Mouse (Mus musculus) MEL (cell line): Measurements from ENCODE around the gene Adat3. TPM values are rescaled to one million over a fixed set of nuclear protein-coding genes. Genes with fewer than 3 reads are reported as not detected.

Experiments used
- DNase-seq: peaks from one replicate; pipeline ENCODE4 v3.0.0; 2011; ENCODE audit warnings: low read depth, low spot score
- H3K27ac ChIP-seq: 2 replicates; pipeline ENCODE4 v1.5.1; 2012; ENCODE audit warnings: low read depth, mild to moderate bottlenecking, control low read depth, low read length, moderate library complexity; ENCODE audit not compliant: control insufficient read depth
- H3K27me3 ChIP-seq, 2 experiments: fragments of 150-350 bp in 1 of 2; sonication (generic) in 1 of 2; 2 replicates each; pipeline ENCODE4 v1.6.1; 2012; ENCODE audit warnings: low read length in 2 of 2, mild to moderate bottlenecking in 2 of 2, improper control_type of control experiment in 1 of 2, moderate library complexity in 1 of 2; ENCODE audit not compliant: insufficient read depth in 2 of 2, control insufficient read depth in 1 of 2
- H3K36me3 ChIP-seq, 2 experiments: 2 replicates each; pipeline ENCODE4 v1.6.1; 2012 to 2014; ENCODE audit warnings: low read length in 2 of 2, improper control_type of control experiment in 1 of 2, inconsistent platforms in 1 of 2, mild to moderate bottlenecking in 1 of 2; ENCODE audit not compliant: insufficient read depth in 2 of 2, control insufficient read depth in 1 of 2
- H3K4me1 ChIP-seq, 2 experiments: fragments of 150-350 bp in 1 of 2; sonication (generic) in 1 of 2; 2 replicates each; pipeline ENCODE4 v1.6.1; 2012; ENCODE audit warnings: low read length in 2 of 2, improper control_type of control experiment in 1 of 2, mild to moderate bottlenecking in 1 of 2; ENCODE audit not compliant: insufficient read depth in 2 of 2, control insufficient read depth in 1 of 2
- H3K4me3 ChIP-seq, 2 experiments: fragments of 150-350 bp in 1 of 2; sonication (generic) in 1 of 2; 2 replicates each; pipeline ENCODE4 v1.5.1; 2012; ENCODE audit warnings: low read depth in 2 of 2, low read length in 2 of 2, mild to moderate bottlenecking in 2 of 2, moderate library complexity in 2 of 2, control low read depth in 1 of 2, improper control_type of control experiment in 1 of 2; ENCODE audit not compliant: control insufficient read depth in 1 of 2, insufficient read depth in 1 of 2
- H3K79me2 ChIP-seq: 2 replicates; pipeline ENCODE4 v1.6.1; 2012; ENCODE audit warnings: mild to moderate bottlenecking, low read length, moderate library complexity; ENCODE audit not compliant: control insufficient read depth, poor library complexity, insufficient read depth
- H3K9ac ChIP-seq: 2 replicates; pipeline ENCODE4 v1.6.1; 2012; ENCODE audit warnings: low read depth, mild to moderate bottlenecking, control low read depth, low read length, moderate library complexity; ENCODE audit not compliant: control insufficient read depth, poor library complexity, severe bottlenecking
- H3K9me3 ChIP-seq: fragments of 150-350 bp; sonication (generic); replicated peaks from 2 replicates; pipeline ENCODE4 v1.6.1; 2012; ENCODE audit warnings: mild to moderate bottlenecking, low read length, improper control_type of control experiment, moderate library complexity; ENCODE audit not compliant: insufficient read depth
- ELF1 ChIP-seq: IDR thresholded peaks from 2 replicates; pipeline ENCODE4 v1.6.1; 2014; ENCODE audit warnings: low read depth, mild to moderate bottlenecking, inconsistent platforms, low read length, improper control_type of control experiment, moderate library complexity
- GABPA ChIP-seq: IDR thresholded peaks from 2 replicates; pipeline ENCODE4 v1.6.1; 2012; ENCODE audit warnings: low read depth, mild to moderate bottlenecking, inconsistent platforms, low read length, improper control_type of control experiment, moderate library complexity
- GATA1 ChIP-seq: IDR thresholded peaks from 2 replicates; pipeline ENCODE4 v1.6.1; 2011; ENCODE audit warnings: low read depth, low read length, improper control_type of control experiment
- HCFC1 ChIP-seq: IDR thresholded peaks from 2 replicates; pipeline ENCODE4 v1.6.1; 2012; ENCODE audit warnings: low read depth, mild to moderate bottlenecking, inconsistent platforms, low read length, improper control_type of control experiment, moderate library complexity
- JUND ChIP-seq: IDR thresholded peaks from 2 replicates; pipeline ENCODE4 v1.6.1; 2011; ENCODE audit warnings: low read depth, mild to moderate bottlenecking, improper control_type of control experiment, low read length
- MAX ChIP-seq: IDR thresholded peaks from 2 replicates; pipeline ENCODE4 v1.6.1; 2011; ENCODE audit warnings: low read length, improper control_type of control experiment
- MAZ ChIP-seq: IDR thresholded peaks from 2 replicates; pipeline ENCODE4 v1.6.1; 2012; ENCODE audit warnings: low read depth, mild to moderate bottlenecking, inconsistent platforms, low read length, improper control_type of control experiment
- MYC ChIP-seq: IDR thresholded peaks from 2 replicates; pipeline ENCODE4 v1.6.1; 2011; ENCODE audit warnings: low read depth, mild to moderate bottlenecking, low read length, improper control_type of control experiment, moderate library complexity
- NRF1 ChIP-seq: IDR thresholded peaks from 2 replicates; pipeline ENCODE4 v1.6.1; 2014; ENCODE audit warnings: low read depth, mild to moderate bottlenecking, inconsistent platforms, low read length, improper control_type of control experiment, moderate library complexity; ENCODE audit not compliant: poor library complexity, insufficient read depth, severe bottlenecking
- POLR2A ChIP-seq, 2 experiments: IDR thresholded peaks; 2 replicates each; pipeline ENCODE4 v1.6.1; 2011 to 2012; ENCODE audit warnings: low read length in 2 of 2, mild to moderate bottlenecking in 2 of 2, control low read depth in 1 of 2, improper control_type of control experiment in 1 of 2, low read depth in 1 of 2, moderate library complexity in 1 of 2; ENCODE audit not compliant: control insufficient read depth in 1 of 2, insufficient read depth in 1 of 2, poor library complexity in 1 of 2
- POLR2AphosphoS2 ChIP-seq: IDR thresholded peaks from 2 replicates; pipeline ENCODE4 v1.6.1; 2011; ENCODE audit warnings: low read length, improper control_type of control experiment
- POLR2AphosphoS5 ChIP-seq: IDR thresholded peaks from 2 replicates; pipeline ENCODE4 v1.6.1; 2012; ENCODE audit warnings: low read depth, borderline replicate concordance, mild to moderate bottlenecking, inconsistent platforms, low read length, moderate library complexity, mixed read lengths
- RCOR1 ChIP-seq: IDR thresholded peaks from 2 replicates; pipeline ENCODE4 v1.6.1; 2012; ENCODE audit warnings: low read depth, mild to moderate bottlenecking, inconsistent platforms, low read length, improper control_type of control experiment
- SIN3A ChIP-seq: IDR thresholded peaks from 2 replicates; pipeline ENCODE4 v1.6.1; 2012; ENCODE audit warnings: low read length, improper control_type of control experiment, inconsistent platforms
- SMC3 ChIP-seq: IDR thresholded peaks from 2 replicates; pipeline ENCODE4 v1.6.1; 2011; ENCODE audit warnings: low read depth, low read length, improper control_type of control experiment
- TAL1 ChIP-seq: IDR thresholded peaks from 2 replicates; pipeline ENCODE4 v1.6.1; 2012; ENCODE audit warnings: mild to moderate bottlenecking, inconsistent platforms, low read length, moderate library complexity, mixed read lengths
- TBP ChIP-seq: IDR thresholded peaks from 2 replicates; pipeline ENCODE4 v1.8.0; 2011; ENCODE audit warnings: low read depth, low read length, improper control_type of control experiment
- TCF12 ChIP-seq: IDR thresholded peaks from 2 replicates; pipeline ENCODE4 v1.6.1; 2014; ENCODE audit warnings: low read depth, mild to moderate bottlenecking, inconsistent platforms, low read length, improper control_type of control experiment, moderate library complexity
- UBTF ChIP-seq: IDR thresholded peaks from 2 replicates; pipeline ENCODE4 v1.6.1; 2012; ENCODE audit warnings: low read depth, mild to moderate bottlenecking, inconsistent platforms, low read length, improper control_type of control experiment, moderate library complexity, borderline replicate concordance; ENCODE audit not compliant: insufficient read depth
- USF1 ChIP-seq: IDR thresholded peaks from 2 replicates; pipeline ENCODE4 v1.6.1; 2014; ENCODE audit warnings: low read depth, mild to moderate bottlenecking, inconsistent platforms, low read length, improper control_type of control experiment, moderate library complexity
- USF2 ChIP-seq, 2 experiments: IDR thresholded peaks; 2 replicates each; pipeline ENCODE4 v1.6.1; 2011 to 2012; ENCODE audit warnings: improper control_type of control experiment in 2 of 2, low read length in 2 of 2, borderline replicate concordance in 1 of 2, inconsistent platforms in 1 of 2, low read depth in 1 of 2, mild to moderate bottlenecking in 1 of 2; ENCODE audit not compliant: insufficient read depth in 1 of 2
- ZKSCAN1 ChIP-seq: IDR thresholded peaks from 2 replicates; pipeline ENCODE4 v1.6.1; 2012; ENCODE audit warnings: low read depth, mild to moderate bottlenecking, inconsistent platforms, low read length, improper control_type of control experiment, moderate library complexity
- polyA plus RNA-seq, 2 experiments: library from polyadenylated mRNA; stranded (reverse) in 1 of 2; unstranded in 1 of 2; fragments of >175 nt in 1 of 2; fragments of >200 nt in 1 of 2; gene quantifications; 2 replicates each; pipeline versions ENCODE4 v1.2.1 to v1.2.4; 2012; ENCODE audit warnings: low replicate concordance in 2 of 2, low read depth in 1 of 2; ENCODE audit not compliant: insufficient read length in 2 of 2, insufficient read depth in 1 of 2, missing spikeins in 1 of 2
- total RNA-seq: library from RNA; depleted of rRNA; stranded (reverse); fragments of 300-350 nt; gene quantifications from 2 replicates; pipeline ENCODE4 v1.2.3, GENCODE M21; 2012

Gene Adat3
- total and polyA plus RNA-seq, 3 experiments: 7.4 to 7.7 TPM; not detected in 1

GRCm38 (mm10) chr10:80628925-80629324 is 26.2 kb downstream of the Adat3 start:
- Histone ChIP-seq H3K9me3 (no peaks in the 10 kb centered on the region), H3K9ac (no peak overlapping the region), H3K27ac (no peak overlapping the region), H3K79me2 (peaks cover 43% of the 10 kb centered on the region), H3K4me3 (no peak overlapping the region), H3K4me1 (peaks cover 0 to 5% of the 10 kb centered on the region in 2 experiments; a peak in 1 of 4 replicates), H3K27me3 (no peaks in the 10 kb centered on the region), H3K36me3 (no peaks in the 10 kb centered on the region; a peak in 1 of 4 replicates)
- no peak for DNase-seq
- TF ChIP-seq SMC3: no peak
- TF ChIP-seq MYC: no peak
- no peak for TF ChIP-seq POLR2AphosphoS5
- no peak for TF ChIP-seq POLR2AphosphoS2
- no peak for TF ChIP-seq NRF1
- no peak for TF ChIP-seq GATA1
- no peak for TF ChIP-seq MAX
- no peak for TF ChIP-seq TBP
- no peak for TF ChIP-seq USF1
- TF ChIP-seq USF2 (IDR thresholded peaks at IDR 0.05; ENCODE audit: borderline replicate concordance in 1 of 2, insufficient read depth in 1 of 2, low read depth in 1 of 2, low read length in 2 of 2): no peak
- TF ChIP-seq TCF12: no peak
- TF ChIP-seq RCOR1: no peak

DNA sequence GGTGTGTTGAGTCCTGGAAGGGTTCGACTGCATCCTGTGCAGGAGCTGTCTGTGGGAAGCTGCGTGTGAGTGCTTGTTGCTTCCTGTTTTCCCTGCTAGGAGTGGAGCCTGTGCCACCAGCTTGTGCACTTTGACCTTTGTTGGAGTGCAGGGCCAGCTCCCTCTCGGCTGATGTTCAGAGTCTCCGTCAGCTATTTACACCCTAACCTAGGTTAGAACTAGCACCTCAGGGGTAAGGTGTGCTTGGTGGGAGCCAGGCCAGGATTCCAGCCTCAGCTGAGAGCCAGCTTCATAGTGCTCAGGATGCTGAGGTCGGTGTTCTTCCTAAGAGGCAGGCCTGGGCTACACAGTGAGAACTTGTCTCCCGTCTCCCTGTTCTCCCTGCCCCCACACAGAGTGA is 32.7 kb downstream of the Adat3 start:
- Histone ChIP-seq H3K27ac (no peak overlapping the region), H3K9ac (no peak overlapping the region), H3K27me3 (no peaks in the 10 kb centered on the region), H3K4me3 (no peak overlapping the region), H3K36me3 (peaks cover 0 to 5% of the 10 kb centered on the region in 2 experiments; a peak in 1 of 4 replicates), H3K4me1 (no peaks in the 10 kb centered on the region), H3K9me3 (no peaks in the 10 kb centered on the region), H3K79me2 (no peaks in the 10 kb centered on the region; the same call in none of the 2 replicates)
- no peak for DNase-seq
- TF ChIP-seq GATA1: no peak
- no peak for TF ChIP-seq GABPA
- TF ChIP-seq ZKSCAN1: no peak
- TF ChIP-seq TCF12: no peak
- no peak; a peak in 1 of 4 replicates for TF ChIP-seq POLR2A (IDR thresholded peaks at IDR 0.05; ENCODE audit: control insufficient read depth in 1 of 2, insufficient read depth in 1 of 2, low read depth in 1 of 2, low read length in 2 of 2, poor library complexity in 1 of 2)

GRCm38 (mm10) chr10:80646936-80647335 is 44.3 kb downstream of the Adat3 start:
- no peaks in the 10 kb centered on the region for H3K27me3 ChIP-seq
- no peak overlapping the region for H3K27ac ChIP-seq
- no peaks in the 10 kb centered on the region for H3K4me1 ChIP-seq
- H3K36me3 ChIP-seq: no peaks in the 10 kb centered on the region
- no peak for DNase-seq
- TF ChIP-seq SIN3A: no peak
- no peak for TF ChIP-seq POLR2AphosphoS2
- no peak for TF ChIP-seq MAZ
- TF ChIP-seq HCFC1: no peak
- no peak for TF ChIP-seq UBTF
- TF ChIP-seq JUND: no peak
- no peak for TF ChIP-seq TAL1
- TF ChIP-seq ELF1: no peak
- no peak for TF ChIP-seq USF1
- H3K9ac ChIP-seq: no peak overlapping the region
- no peak overlapping the region for H3K4me3 ChIP-seq
- H3K79me2 ChIP-seq: no peaks in the 10 kb centered on the region
- no peaks in the 10 kb centered on the region for H3K9me3 ChIP-seq
